Mouse (Mus musculus) mouse embryonic stem cell (cell line): ENCODE measurements at regions not wholly inside any gene's neighbourhood (a gene's known extent, or its start where the extent isn't known, plus 50 kb on each side); places are given as distances from the start of the nearest gene placed in this dataset.
"Not testable (repeated sequence)": the region's sequence is repeated elsewhere in the genome, so short reads cannot be mapped to it uniquely, and the experiment has no call there.

Experiments
- in situ Hi-C, 2 experiments: fragments of 300-500 bp; cut with MboI; formaldehyde crosslinking; loops; 1 replicate in 1 of 2; 3 replicates in 1 of 2; pipeline ENCODE4 v1.14.3; 2019 to 2020; ENCODE audit warnings: low sequenced_read_pairs in 2 of 2, low pct_unique_long_range_greater_than_20kb in 1 of 2, mixed read lengths in 1 of 2; ENCODE audit not compliant: unreplicated experiment in 1 of 2

DNA sequence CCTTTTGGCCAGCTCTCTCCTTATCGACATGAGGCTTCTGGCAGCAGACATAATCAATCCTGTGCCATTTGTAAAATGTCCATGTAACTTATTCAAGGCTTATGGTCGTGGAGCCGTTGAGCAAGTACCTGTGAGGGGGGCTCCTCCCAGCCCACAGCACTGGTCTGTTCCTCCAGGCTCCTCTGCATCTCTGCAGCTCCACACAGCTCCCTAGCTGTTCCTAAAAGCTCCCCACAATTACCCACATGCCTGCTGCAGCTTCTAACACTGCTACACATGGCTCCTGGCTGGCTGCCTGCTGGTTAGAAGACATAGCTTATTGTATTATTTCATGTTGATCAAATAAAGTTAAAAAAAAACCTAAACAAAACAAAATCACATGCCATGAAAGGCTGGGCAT, 77.9 kb downstream of the Tcp10c start:
- in situ Hi-C loops, result not testable (repeated sequence)

DNA sequence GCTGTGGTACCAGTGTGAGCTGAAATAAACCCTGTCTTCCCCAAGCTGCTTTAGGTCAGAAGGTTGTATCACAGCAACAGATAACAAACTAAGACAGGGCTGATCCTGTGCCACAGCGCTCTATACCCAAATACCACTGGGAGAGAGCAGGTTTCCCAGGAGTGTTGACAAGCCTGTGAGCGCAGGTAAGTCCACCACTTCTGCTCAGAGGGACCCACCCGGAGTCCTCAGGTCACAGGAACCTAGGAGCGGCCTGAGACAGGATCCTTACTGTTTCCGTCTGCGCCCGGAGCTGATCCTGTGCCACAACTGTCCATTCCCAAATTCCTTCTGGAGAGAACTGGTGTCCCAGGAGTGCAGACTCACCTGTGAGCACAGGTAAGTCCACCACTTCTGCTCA, 79.8 kb downstream of the Tcp10c start:
- in situ Hi-C loops, result not testable (repeated sequence)

DNA sequence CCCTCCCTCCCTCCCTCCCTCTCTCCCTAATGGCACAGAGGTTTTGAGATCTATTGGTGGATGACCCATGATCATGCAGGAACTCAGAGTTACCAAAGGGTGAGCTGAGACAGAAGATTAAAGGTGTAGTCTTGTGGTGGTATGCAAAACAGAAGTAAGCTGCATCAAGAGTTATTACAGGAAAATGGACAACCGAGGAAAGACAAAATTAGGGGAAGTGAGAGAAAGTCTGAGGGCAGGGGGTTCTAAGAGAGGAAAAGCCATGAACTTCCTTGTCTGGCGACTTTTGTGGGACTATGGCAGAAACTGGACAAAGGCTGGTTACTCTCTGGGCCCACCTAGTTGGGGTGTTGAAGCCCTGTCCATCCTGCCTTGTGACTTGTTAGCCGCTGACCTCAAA, 84.4 kb downstream of the Tcp10c start:
- in situ Hi-C loops, result not testable (repeated sequence)

DNA sequence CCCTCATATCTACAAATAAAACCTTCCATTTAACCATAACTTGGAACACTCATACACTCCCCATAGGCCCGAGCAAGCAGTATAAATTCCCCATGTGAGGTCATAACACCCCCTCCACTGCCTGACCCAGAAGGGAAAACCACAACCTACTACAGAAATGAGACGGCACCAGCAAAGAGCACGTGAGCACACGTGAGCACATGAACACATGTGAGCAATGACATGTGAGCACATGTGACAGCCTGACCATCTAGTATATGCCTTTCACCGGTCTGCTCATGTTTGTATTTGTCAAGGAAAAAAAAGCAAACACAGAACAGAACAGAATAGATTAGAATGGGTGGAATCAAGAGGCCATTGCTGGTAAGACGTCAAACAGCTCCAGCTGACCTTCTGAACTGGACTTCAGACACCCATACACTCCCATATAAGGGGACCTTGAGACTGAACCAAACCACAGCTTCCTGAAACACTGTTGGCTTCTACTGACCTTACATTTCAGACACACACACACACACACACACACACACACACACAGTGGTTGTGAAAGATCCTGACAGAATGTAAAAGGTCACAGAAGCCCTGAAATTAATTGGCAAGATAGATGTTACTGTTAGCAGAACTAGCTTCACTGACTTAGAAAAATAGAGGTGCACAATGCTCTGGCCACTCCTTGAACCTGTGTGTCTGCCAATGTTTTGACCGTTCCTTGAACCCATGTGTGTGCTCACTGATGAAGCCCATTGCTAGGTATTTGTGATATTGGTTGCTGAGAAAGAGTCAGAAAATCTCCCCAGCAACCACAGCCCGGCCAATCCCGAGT, 86.5 kb downstream of the Tcp10c start:
- in situ Hi-C loops, result not testable (repeated sequence)

DNA sequence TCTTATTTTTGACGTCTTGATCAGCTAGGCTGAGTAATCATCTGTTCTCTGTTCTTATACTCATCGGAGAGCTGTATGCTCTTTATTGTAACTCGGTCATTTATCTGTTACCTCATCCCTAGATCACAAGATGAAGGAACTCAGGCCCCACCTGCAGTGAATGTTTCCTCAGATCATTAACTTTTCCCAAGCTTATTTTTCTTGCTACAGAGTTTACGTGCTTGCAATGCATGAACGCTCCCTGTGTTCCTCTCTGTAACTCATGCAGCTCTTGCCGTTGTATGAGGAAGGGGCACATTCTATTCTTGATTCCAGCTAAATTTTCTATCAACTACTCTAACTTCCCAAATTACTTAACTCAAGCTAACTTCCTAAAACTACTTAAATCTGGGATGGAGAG, 87.9 kb downstream of the Tcp10c start:
- in situ Hi-C loops, result not testable (repeated sequence)

DNA sequence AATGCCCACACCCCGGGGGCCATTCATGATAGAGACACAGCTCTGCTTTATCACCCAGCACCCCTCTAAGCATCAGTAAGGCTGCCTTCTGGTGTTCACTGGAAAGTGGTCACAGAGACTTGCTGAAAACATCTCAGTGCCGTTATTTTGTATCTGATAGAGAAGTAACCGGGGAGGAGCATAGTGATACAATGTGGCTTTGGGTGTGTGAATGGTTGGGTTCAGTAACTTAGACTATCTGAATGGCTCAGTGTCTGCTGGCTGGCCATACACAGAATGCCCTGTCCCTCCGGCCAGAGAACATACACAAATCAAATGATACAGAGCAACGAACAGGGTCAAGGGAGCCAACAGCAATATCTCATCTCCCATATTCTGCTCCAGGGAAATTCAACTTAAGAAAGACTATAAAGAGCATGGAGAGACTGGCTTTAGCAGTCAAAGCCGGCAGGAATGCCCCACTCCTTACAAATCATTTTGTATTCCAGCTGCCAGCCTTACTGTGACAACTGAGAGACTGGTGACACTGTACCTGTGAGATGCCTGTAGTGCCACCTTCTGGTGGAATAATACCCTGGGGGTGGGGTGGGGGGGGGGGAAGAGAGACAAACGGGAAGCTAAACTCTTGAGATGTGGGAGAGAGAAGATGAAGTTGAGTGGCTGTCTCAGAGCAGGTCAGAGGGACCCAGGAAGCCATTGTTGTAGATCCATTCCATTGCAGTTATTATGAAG, 102.7 kb downstream of the Tcp10c start:
- in situ Hi-C loops, result not testable (repeated sequence)

DNA sequence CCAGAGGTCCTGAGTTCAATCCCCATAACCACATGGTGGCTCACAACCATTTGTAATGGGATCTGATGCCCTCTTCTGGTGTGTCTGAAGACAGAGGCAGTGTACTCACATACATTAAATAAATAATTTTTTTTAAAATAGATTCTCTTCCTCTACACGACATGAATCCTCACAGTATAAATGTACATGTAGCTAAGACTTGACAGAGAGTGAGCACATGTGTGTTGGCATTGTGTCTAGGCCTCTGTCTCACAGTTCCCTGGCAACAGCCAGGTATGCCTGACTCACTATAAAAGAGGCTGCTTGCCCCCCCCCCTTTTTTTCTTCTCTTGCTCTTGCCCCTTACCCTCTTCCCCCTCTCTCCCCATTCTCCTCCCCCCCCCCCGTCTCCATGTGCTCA, 103.6 kb downstream of the Tcp10c start:
- in situ Hi-C loops, result not testable (repeated sequence)

DNA sequence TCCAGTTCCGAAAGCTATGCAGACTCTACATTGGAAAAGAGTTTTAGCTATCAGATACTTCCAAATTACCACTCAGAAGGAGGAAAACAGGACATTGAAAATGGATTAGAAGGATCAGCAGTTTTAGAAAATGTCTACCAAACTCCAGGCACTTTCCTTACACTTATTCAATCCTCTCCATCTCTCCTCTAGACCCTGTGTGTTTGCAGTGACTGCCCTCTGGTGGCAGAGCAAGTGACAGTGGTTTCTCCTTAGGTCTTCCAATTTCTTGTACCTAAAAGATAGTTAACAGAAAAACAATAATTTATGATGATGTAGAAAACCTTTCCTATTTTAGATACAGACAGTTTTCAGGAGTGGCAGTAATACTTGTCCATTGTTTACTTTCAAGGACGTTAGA, 104.4 kb downstream of the Tcp10c start:
- in situ Hi-C loops, result not testable (repeated sequence)

DNA sequence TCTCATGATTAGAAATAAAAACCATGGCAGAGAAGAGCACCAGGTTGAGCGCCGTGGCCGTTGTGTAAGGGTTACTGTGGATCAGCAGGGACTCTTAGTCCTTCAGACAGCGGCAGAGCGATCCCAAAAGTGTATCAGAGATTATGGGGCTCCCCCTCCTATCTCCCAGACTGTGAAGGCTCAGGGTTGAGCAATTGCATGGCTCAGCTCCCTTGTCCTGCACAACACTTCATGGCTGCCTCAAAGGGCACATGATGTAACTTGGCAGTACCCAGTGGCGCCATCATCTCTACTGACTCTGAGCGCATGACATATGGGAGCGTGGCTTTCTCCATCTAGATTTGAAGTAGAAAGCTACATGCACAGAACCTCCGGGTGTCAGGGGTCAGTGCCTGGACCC, 108.3 kb downstream of the Tcp10c start:
- in situ Hi-C loops, result not testable (repeated sequence)

DNA sequence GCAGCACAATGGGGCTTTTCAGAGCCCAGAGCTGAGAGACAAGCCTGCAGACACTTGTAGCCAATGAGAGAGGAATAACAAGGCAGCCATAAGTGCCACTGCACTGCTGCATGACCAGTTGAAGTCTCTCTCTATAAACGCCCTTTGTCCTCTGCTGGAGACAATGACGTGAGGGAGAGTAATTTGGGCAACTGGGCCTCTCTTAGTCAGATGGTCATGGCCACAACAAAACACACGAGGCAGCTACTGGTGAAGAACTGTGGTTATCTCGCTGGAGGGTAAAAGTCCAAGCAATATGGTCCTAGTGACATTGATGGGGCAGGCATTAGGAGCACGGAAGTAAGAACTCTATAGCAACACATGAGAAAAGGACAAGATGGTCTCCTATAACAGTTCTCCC, 111.5 kb downstream of the Tcp10c start:
- in situ Hi-C loops, result not testable (repeated sequence)

DNA sequence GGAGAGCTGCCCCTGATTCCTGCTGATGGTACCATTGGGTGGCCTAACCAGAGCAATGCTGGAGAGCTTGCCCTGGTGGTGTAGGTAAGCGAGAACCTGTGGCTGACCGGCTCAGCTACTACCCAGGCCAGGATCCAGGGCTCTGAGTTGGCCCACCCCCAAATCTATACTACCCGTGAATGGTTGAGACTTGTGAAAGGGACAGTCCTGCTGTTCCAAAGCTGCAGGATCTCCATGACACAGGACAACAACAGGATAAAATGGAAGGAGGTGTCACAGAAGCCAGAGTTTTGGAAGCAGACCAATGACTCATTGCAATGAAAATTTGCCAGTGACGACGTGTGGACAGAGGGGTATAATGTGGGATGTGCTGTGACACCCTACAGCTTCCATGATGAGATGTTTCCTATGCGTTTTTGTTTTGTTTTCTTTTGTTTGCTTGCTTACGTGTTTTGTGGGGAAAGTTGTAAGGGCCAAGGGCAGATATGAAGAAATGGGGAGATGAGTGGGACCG, 115.6 kb downstream of the Tcp10c start:
- in situ Hi-C loops, result loop anchor here in 1 of 2 experiments (10.0 kb wide), 1 partner anchor 355 kb away; no protein-coding TSS in a partner anchor

DNA sequence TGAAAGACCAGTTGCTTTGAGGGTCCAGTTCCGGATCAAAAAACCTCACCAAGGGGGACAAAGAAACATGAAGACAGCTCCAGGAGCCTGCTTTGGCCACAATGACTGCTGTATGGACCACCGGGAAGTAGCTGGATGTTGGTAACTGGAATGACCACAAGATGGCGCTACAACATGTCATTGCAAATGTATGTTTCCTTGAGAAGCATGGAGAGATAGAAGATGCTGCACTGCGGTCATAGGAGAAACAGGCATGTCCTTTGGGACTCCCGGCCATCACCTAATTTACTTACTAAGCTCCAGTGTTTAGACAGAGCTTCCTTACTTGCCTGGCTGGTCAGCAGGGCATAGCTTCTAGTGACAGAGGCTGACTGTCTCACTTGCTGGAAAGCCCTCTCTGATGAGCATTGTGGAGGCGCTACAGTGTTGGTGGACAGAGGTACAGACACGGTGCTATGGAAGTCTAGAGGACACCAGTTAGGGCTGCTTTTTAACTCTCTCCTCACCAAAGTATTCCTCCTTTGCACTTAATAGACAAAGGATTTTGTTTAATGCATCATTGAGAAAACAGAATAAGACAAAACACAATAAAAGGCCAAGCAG, 118.2 kb downstream of the Tcp10c start:
- in situ Hi-C loops, result loop anchor here in 1 of 2 experiments (10.0 kb wide), 1 partner anchor 352 kb away; no protein-coding TSS in a partner anchor

DNA sequence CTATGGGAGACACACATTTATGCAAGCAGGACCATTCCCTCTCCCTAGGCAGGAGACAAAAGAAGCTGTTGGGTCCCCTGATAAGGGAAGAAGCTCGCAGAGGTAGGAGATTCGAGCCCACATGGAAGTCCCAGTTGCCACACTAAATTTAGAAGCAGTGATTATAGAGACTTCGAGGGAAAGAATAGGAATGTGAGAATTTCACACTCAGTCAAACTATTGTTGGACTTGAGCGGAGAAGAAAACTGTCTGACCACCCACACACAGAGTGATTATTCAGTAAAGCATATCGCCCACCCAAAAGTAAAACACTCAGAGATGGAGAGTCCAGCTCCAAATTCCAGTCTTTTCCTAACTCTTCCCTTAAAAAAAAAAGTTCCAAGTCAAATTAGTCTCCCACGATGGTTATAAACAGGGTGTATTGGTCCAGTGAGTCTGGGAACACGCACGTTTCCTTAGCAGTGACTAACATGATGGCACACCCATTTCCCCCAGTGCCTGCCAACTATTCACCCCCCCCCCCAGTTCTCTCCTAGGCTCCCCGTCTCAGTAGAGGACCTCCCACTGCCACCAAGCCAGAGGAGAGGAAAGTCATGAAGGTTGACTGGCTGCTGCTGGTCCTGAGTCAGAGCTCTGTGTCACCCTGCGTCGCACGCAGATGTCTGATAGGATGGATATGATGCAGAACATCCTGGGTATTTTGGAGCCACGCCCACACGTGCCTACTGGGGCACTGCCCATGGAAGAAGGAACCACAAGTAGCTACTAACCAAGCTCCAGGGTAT, 120.1 kb downstream of the Tcp10c start:
- in situ Hi-C loops, result loop anchor here in 1 of 2 experiments (10.0 kb wide), 1 partner anchor 350 kb away; no protein-coding TSS in a partner anchor

DNA sequence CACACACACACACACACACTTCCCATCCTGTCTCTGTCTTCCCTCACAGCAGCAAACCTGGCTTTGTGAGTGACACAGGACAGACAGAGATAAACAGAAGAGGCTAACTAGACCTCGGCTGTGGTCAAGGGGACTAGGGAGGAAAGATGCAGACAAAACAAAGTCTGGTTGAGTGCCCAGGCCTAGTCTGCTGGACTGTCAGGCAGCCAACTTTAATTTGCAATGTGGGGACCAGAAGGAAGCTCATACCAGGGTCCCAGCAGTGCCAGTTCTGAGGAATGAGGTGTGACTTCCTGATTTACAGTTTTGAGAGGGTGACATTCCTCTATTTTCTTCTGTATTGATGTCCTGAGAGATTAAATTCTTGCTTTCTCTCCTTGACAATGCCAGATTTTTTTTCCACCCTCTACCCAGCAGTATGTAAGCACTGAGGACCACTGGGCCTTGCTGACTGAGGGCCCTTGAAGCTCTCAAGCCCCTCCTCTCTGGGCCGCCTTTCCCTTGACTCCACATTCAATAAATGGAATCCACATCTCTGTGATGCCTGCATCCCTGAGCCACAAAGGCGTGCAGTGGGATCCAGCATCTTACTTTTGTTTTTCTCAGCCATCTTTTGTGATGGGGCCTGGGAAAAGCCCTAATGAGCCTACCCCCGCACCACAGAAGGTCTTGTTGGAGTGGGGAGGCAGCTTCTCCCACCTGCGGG, 124.6 kb downstream of the Tcp10c start:
- in situ Hi-C loops, result loop anchor here in 1 of 2 experiments (10.0 kb wide), 1 partner anchor 346 kb away; no protein-coding TSS in a partner anchor

DNA sequence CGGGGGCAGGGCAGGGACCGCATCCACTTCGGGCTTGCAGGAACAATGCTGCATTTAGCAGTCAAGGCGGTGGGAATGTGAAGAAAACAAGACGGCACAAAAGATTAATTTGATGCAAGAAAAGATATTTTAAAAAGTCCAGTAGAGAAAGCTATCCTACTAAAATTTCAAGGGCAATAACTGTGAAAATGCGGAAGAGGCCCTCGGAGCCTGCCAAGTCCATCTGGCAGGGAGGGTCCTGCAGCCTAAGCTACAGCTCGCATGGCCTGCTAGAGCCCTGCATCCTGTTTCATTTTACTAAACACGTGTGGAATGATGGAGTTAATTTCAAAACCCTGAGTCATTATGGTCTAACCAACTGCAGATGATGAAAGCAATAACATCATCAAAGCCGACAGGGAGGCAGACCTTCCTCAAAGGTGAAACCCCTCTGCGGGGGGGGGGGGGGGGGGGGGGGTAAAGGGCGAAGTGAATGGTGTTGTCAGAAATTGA, 125.2 kb downstream of the Tcp10c start:
- in situ Hi-C loops, result loop anchor here in 1 of 2 experiments (10.0 kb wide), 1 partner anchor 345 kb away; no protein-coding TSS in a partner anchor

DNA sequence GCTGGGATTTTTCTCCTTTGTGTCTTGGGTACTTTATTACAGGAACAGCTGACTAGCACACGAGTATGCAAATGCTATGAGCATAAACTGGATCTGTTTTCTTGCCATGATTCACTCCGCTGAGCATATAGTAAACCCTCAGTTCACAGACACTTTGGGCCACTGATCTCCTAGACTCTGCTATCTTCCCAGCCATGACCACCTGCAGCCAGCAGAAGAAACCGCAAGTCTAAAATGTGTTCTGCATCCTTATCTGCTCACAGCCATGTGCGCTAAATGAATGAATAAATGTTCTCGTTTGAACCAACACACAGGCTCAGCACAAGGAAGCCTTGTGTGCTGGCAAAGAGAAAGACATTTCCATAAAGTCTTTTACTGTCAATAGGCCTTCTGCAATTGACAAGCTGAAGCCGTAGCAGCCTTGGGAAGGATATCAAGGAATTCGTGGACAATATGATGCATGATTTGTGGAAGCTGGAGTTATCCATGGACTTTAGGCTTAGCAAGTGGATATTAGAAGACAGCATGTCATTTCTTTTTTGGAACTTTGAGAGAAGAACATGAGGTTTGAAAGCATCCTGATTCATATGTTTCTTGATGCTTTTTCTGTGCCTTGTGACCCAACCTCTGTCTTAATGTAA, 127.2 kb downstream of the Tcp10c start:
- in situ Hi-C loops, result no loop called here

DNA sequence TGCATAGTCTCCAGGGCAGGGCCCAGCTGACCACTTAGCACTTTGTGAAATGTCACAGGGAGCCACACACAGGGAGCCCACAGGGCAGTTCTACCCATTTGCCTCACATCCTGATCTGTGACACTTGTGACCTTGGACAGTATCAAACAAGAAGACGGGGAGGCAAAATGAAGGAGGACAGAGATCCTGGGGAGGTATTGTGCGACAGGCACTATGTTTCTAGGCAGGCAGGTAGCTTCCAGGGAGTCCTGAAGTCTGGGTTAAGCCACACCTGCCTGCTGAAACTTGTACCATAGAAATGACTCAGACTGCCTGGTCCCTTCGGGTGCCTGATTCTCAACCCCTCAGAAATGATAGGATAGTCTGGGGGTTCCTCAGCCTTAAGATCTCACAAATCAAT, 127.8 kb downstream of the Tcp10c start:
- in situ Hi-C loops, result no loop called here
